Mouse (Mus musculus): ENCODE measurements around the gene Pigx. TPM values are rescaled to one million over a fixed set of nuclear protein-coding genes. Genes with fewer than 3 reads are reported as not detected.
"Not testable (repeated sequence)": the region's sequence is repeated elsewhere in the genome, so short reads cannot be mapped to it uniquely, and the experiment has no call there.

The Pigx gene
- polyA plus RNA-seq, 1 experiment from 2014 or later = 60.1 TPM

DNA sequence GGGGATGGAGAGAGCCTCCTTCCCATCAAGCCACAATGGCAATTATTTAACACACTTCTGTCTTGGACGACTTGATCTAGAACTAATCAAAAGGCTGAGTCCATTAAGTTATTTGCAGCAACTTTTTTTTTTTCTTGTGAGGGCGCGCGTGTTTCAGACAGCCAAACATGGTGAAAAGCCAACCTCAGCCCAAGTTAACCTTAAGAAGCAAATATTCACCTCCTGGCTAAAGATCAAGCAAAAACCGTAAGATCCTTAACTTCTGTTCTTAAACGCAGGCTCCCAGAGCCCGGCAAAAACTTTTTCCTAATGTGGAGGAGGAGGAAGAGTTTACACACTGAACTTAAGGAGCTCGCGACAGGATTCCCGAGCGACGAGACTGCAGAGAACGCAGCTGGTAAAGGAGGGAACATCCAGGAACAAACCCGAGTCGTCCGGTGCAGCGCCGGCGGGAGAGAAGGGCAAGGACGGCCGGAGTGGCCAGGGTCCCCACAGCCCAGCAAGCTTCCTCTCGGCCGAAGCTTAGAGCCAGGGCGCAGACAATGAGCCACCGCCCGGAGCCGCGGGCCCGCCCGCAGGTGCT lies 21.0 kb downstream of the Pigx start:
- Histone ChIP-seq H3K27ac (peak overlapping the region; percentile 98), H3K9me3 (replicated peaks) (no peaks in the 10 kb centered on the region), H3K27me3 (no peaks in the 10 kb centered on the region), H3K36me3 (peaks cover 2% of the 10 kb centered on the region), H3K4me2 (peak overlapping the region; percentile 60), H3K4me3 (peak overlapping the region; percentile 100), H3K9ac (peak overlapping the region; percentile 99), H3K4me1 (replicated peaks) (peaks cover 25% of the 10 kb centered on the region)
- WGBS = under 1% methylated on average over 30 of the region's 30 CpGs
- no peak; the same call in 1 of the 2 replicates for ATAC-seq (replicated peaks; ENCODE audit: insufficient number of reproducible peaks, insufficient read depth, low FRiP score, low read depth)

GRCm38 (mm10) chr16:32077648-32078407 lies 21.7 kb downstream of the Pigx start:
- H3K4me3 ChIP-seq = peak overlapping the region; percentile 100
- peak overlapping the region; percentile 99 for H3K9ac ChIP-seq
- no peak for ATAC-seq (replicated peaks; ENCODE audit: insufficient number of reproducible peaks, insufficient read depth, low FRiP score, low read depth)
- peak overlapping the region; percentile 98 for H3K27ac ChIP-seq
- H3K36me3 ChIP-seq = no peaks in the 10 kb centered on the region
- H3K4me2 ChIP-seq = peak overlapping the region; percentile 60
- no peaks in the 10 kb centered on the region for H3K9me3 ChIP-seq (replicated peaks)
- 3% methylated on average over 13 of the region's 13 CpGs for WGBS
- H3K4me1 ChIP-seq (replicated peaks) = peaks cover 25% of the 10 kb centered on the region
- no peaks in the 10 kb centered on the region for H3K27me3 ChIP-seq

DNA sequence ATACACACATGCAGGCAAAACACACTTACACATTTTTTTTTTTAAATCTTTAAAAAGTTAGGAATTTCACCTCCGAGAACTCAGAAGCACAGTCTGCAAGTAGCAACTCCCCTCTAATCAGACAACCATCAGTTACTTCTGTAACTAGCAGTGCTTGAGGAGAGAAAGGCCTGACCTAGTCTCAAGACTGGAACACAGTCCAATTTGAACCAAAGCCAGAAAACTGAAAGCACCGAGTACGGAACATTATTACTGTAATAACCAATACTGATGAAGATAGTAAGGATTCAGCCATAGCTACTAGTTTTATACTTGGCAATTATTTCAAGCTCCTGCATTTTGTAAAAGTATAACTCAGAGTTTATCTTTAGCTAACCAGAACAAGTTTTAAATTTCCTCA lies 23.1 kb downstream of the Pigx start:
- peaks cover 25% of the 10 kb centered on the region for H3K4me1 ChIP-seq (replicated peaks)
- H3K36me3 ChIP-seq = no peaks in the 10 kb centered on the region
- no peak overlapping the region for H3K4me3 ChIP-seq
- WGBS = 35% methylated on average over 3 of the region's 3 CpGs
- no peaks in the 10 kb centered on the region for H3K9me3 ChIP-seq (replicated peaks)
- no peaks in the 10 kb centered on the region for H3K27me3 ChIP-seq
- no peak for ATAC-seq (replicated peaks; ENCODE audit: insufficient number of reproducible peaks, insufficient read depth, low FRiP score, low read depth)
- H3K9ac ChIP-seq = no peak overlapping the region
- no peak overlapping the region for H3K27ac ChIP-seq
- peak overlapping the region; percentile 60 for H3K4me2 ChIP-seq

DNA sequence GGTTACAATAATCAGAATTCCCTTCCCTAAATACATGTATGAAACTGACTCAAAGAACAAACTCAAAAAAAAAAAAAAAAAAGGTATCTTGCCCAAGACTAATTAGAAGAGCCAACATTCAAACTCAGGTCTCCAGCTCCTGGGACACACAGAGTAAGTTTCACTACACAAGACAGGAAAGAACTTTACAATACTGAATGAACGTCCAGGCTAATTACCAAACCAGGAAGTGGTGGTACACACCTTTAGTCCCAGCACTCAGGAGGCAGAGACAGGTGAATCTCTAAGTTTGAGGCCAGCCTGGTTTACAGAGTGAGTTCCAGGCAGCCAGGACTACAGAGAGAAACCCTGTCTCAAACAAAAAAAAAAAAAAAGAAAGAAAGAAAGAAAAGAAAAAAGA lies 23.8 kb downstream of the Pigx start:
- Histone ChIP-seq H3K4me1 (replicated peaks) (peaks cover 25% of the 10 kb centered on the region), H3K36me3 (no peaks in the 10 kb centered on the region), H3K4me2 (no peak overlapping the region), H3K9ac (no peak overlapping the region), H3K9me3 (replicated peaks) (no peaks in the 10 kb centered on the region), H3K4me3 (no peak overlapping the region), H3K27me3 (no peaks in the 10 kb centered on the region), H3K27ac (no peak overlapping the region)
- no peak for ATAC-seq (replicated peaks; ENCODE audit: insufficient number of reproducible peaks, insufficient read depth, low FRiP score, low read depth)
- WGBS = 56% methylated on average over 1 of the region's 1 CpGs

- H3K4me3 ChIP-seq; H3K9ac ChIP-seq; ATAC-seq (replicated peaks; ENCODE audit: insufficient number of reproducible peaks, insufficient read depth, low FRiP score, low read depth); H3K4me2 ChIP-seq; H3K27me3 ChIP-seq; H3K27ac ChIP-seq; H3K9me3 ChIP-seq (replicated peaks); H3K36me3 ChIP-seq: not testable (repeated sequence)
- WGBS = 36% methylated on average over 4 of the region's 4 CpGs
- H3K4me1 ChIP-seq (replicated peaks) = peaks cover 33% of the 10 kb centered on the region
Observed at GRCm38 (mm10) chr16:32070070-32070469, 29.5 kb downstream of the Pigx start.

- Histone ChIP-seq H3K9me3 (replicated peaks) (no peaks in the 10 kb centered on the region), H3K4me3 (no peak overlapping the region), H3K27ac (no peak overlapping the region), H3K4me2 (no peak overlapping the region), H3K27me3 (no peaks in the 10 kb centered on the region), H3K4me1 (replicated peaks) (peaks cover 37% of the 10 kb centered on the region), H3K9ac (no peak overlapping the region), H3K36me3 (no peaks in the 10 kb centered on the region)
- WGBS = 67% methylated on average over 12 of the region's 12 CpGs
- ATAC-seq (replicated peaks; ENCODE audit: insufficient number of reproducible peaks, insufficient read depth, low FRiP score, low read depth) = no peak
Observed at GRCm38 (mm10) chr16:32068389-32069300, 30.9 kb downstream of the Pigx start.

- no peak overlapping the region for H3K4me2 ChIP-seq
- ATAC-seq (replicated peaks; ENCODE audit: insufficient number of reproducible peaks, insufficient read depth, low FRiP score, low read depth) = no peak
- H3K4me1 ChIP-seq (replicated peaks) = peaks cover 45% of the 10 kb centered on the region
- no peak overlapping the region for H3K27ac ChIP-seq
- 100% methylated on average over 1 of the region's 1 CpGs for WGBS
- H3K4me3 ChIP-seq = no peak overlapping the region
- no peak overlapping the region for H3K9ac ChIP-seq
- H3K27me3 ChIP-seq = no peaks in the 10 kb centered on the region
- no peaks in the 10 kb centered on the region for H3K9me3 ChIP-seq (replicated peaks)
- no peaks in the 10 kb centered on the region for H3K36me3 ChIP-seq
Observed at GRCm38 (mm10) chr16:32066899-32067298, 32.6 kb downstream of the Pigx start.

DNA sequence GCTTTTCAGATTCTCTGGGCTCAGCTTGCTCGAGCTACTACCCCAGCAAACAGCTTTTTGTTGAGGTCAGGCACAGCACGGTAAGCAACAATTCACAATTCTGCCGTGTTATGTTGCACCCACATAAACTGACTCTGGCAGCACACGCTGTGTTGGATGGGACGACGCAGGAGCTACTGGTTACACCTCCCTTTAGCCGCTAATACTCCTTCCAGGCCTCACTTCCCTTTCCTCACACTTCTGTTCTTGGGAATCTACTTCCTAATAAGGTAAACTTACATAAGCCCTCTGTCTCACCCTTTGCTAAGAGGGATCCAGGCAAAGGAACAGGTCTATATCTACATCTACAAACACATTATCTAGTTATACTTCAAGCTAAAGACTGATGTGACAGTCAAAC lies 35.6 kb downstream of the Pigx start:
- H3K4me3 ChIP-seq = no peak overlapping the region
- peaks cover 40% of the 10 kb centered on the region for H3K4me1 ChIP-seq (replicated peaks)
- H3K9ac ChIP-seq = no peak overlapping the region
- no peak for ATAC-seq (replicated peaks; ENCODE audit: insufficient number of reproducible peaks, insufficient read depth, low FRiP score, low read depth)
- no peaks in the 10 kb centered on the region for H3K36me3 ChIP-seq
- no peaks in the 10 kb centered on the region for H3K9me3 ChIP-seq (replicated peaks)
- H3K27ac ChIP-seq = no peak overlapping the region
- no peak overlapping the region for H3K4me2 ChIP-seq
- no peaks in the 10 kb centered on the region for H3K27me3 ChIP-seq
- WGBS = 53% methylated on average over 7 of the region's 7 CpGs

GRCm38 (mm10) chr16:32062226-32062625 lies 37.3 kb downstream of the Pigx start:
- Histone ChIP-seq H3K36me3 (no peaks in the 10 kb centered on the region), H3K4me1 (replicated peaks) (peaks cover 32% of the 10 kb centered on the region), H3K27ac (no peak overlapping the region), H3K27me3 (no peaks in the 10 kb centered on the region), H3K4me2 (no peak overlapping the region), H3K9ac (no peak overlapping the region), H3K9me3 (replicated peaks) (no peaks in the 10 kb centered on the region), H3K4me3 (no peak overlapping the region)
- no peak for ATAC-seq (replicated peaks; ENCODE audit: insufficient number of reproducible peaks, insufficient read depth, low FRiP score, low read depth)
- WGBS = 50% methylated on average over 2 of the region's 2 CpGs

GRCm38 (mm10) chr16:32059840-32060523 lies 39.6 kb downstream of the Pigx start:
- Histone ChIP-seq H3K36me3 (no peaks in the 10 kb centered on the region), H3K27ac (no peak overlapping the region), H3K4me3 (no peak overlapping the region), H3K27me3 (no peaks in the 10 kb centered on the region), H3K9me3 (replicated peaks) (no peaks in the 10 kb centered on the region), H3K4me2 (no peak overlapping the region), H3K9ac (no peak overlapping the region), H3K4me1 (replicated peaks) (peaks cover 12% of the 10 kb centered on the region)
- 62% methylated on average over 6 of the region's 6 CpGs for WGBS
- no peak for ATAC-seq (replicated peaks; ENCODE audit: insufficient number of reproducible peaks, insufficient read depth, low FRiP score, low read depth)

- no peaks in the 10 kb centered on the region for H3K27me3 ChIP-seq
- no peaks in the 10 kb centered on the region for H3K36me3 ChIP-seq
- H3K4me3 ChIP-seq = no peak overlapping the region
- H3K9ac ChIP-seq = no peak overlapping the region
- no peak overlapping the region for H3K4me2 ChIP-seq
- peaks cover 10% of the 10 kb centered on the region for H3K4me1 ChIP-seq (replicated peaks)
- no peak for ATAC-seq (replicated peaks; ENCODE audit: insufficient number of reproducible peaks, insufficient read depth, low FRiP score, low read depth)
- WGBS = 64% methylated on average over 5 of the region's 5 CpGs
- no peak overlapping the region for H3K27ac ChIP-seq
- no peaks in the 10 kb centered on the region for H3K9me3 ChIP-seq (replicated peaks)
Observed at GRCm38 (mm10) chr16:32058817-32059216, 40.7 kb downstream of the Pigx start.

All from heart, embryonic 15.5 days (tissue).